ENCODE assay signal across 13 mouse cellular contexts in the genomic region with DNA sequence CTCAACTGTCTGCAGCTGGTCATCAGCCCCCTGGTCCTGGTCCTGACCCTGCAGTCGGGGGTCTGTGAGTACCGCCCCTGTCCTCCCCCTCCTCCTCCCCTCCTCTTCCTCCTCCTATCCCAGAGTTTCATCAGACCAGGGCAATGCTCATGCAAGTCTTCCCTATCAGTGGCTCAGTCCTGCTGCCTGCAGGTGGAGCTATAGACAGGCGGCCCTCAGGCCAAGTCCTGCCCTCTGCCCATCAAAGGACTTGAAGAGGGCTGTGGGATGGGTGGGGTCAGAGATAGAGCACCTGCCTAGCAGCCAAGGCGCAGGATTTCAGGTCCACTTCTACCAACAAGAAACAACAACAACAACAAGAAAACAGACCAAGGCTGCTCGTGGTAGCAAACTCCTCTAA. TPM values are rescaled to one million over a fixed set of nuclear protein-coding genes. Genes with fewer than 3 reads are reported as not detected.
DNase-seq lines count a peak whose midpoint lies in the region; ATAC-seq and TF ChIP-seq lines count a peak whose summit lies in the region.
"Had no signal": no experiment of that assay in that cellular context is flagged by ENCODE, and none has a peak within 500 bp of the region (broad histone marks: within the 10 kb centered on the region; RNA-seq: fewer than 3 reads in every experiment).

No protein-coding gene starts in this region.

- peaks cover 16% of the 10 kb centered on the region; the same call in 1 of the 2 replicates for H3K36me3 ChIP-seq in lung, postnatal 0 days (ENCODE audit: insufficient read depth, low read length)
- H3K36me3 ChIP-seq in intestine, embryonic 15.5 days: peaks cover 4% of the 10 kb centered on the region; the same call in 1 of the 2 replicates

- TF ChIP-seq POLR2A in cerebellum, adult 2 months (IDR thresholded peaks at IDR 0.05; ENCODE audit: borderline replicate concordance, insufficient read depth, low read length): no peak

- no peaks in the 10 kb centered on the region for H3K27me3 ChIP-seq in cerebellum, adult 2 months (ENCODE audit: control insufficient read depth, insufficient read depth, low read length)
- H3K27me3 ChIP-seq in lung, postnatal 0 days (replicated peaks; ENCODE audit: insufficient read depth, low read length): no peaks in the 10 kb centered on the region
- H3K27me3 ChIP-seq in intestine, embryonic 15.5 days (replicated peaks): no peaks in the 10 kb centered on the region

- TF ChIP-seq CTCF in cerebellum, adult 2 months (IDR thresholded peaks at IDR 0.05; ENCODE audit: borderline replicate concordance, insufficient read depth, low read depth, low read length): peak; percentile 57; the same call in 1 of the 2 replicates
- TF ChIP-seq CTCF in lung, postnatal 0 days (IDR thresholded peaks at IDR 0.05): peak; percentile 67

- no peak overlapping the region for H3K4me2 ChIP-seq in lung, postnatal 0 days (replicated peaks; ENCODE audit: low read depth, low read length)
- no peak overlapping the region for H3K4me2 ChIP-seq in intestine, embryonic 15.5 days (replicated peaks)
- H3K4me2 ChIP-seq: midbrain, embryonic 11.5 days had no signal

- no peak for TF ChIP-seq EP300 in lung, postnatal 0 days (IDR thresholded peaks at IDR 0.05)

- ATAC-seq in lung, postnatal 0 days: peak; percentile 49
- peak; percentile 61; the same call in 1 of the 2 replicates for ATAC-seq in intestine, embryonic 15.5 days

- H3K4me3 ChIP-seq in cerebellum, adult 2 months (replicated peaks; ENCODE audit: insufficient read depth, low read depth, low read length): no peak overlapping the region
- H3K4me3 ChIP-seq in lung, postnatal 0 days (ENCODE audit: low read depth, low read length): no peak overlapping the region
- no peak overlapping the region for H3K4me3 ChIP-seq in intestine, embryonic 15.5 days (replicated peaks)

- H3K4me1 ChIP-seq in cerebellum, adult 2 months (ENCODE audit: control insufficient read depth, insufficient read depth, low read length): no peaks in the 10 kb centered on the region
- H3K4me1 ChIP-seq in lung, postnatal 0 days (ENCODE audit: insufficient read depth, low read depth, low read length): no peaks in the 10 kb centered on the region
- H3K4me1 ChIP-seq in intestine, embryonic 15.5 days (replicated peaks): no peaks in the 10 kb centered on the region

- 47% methylated on average over 5 of the region's 5 CpGs for WGBS in cerebellum, adult 2 months
- WGBS in lung, postnatal 0 days: 41% methylated on average over 5 of the region's 5 CpGs
- WGBS in intestine, embryonic 15.5 days: 35% methylated on average over 5 of the region's 5 CpGs

- H3K9me3 ChIP-seq in lung, postnatal 0 days (ENCODE audit: low read length): no peaks in the 10 kb centered on the region
- no peaks in the 10 kb centered on the region for H3K9me3 ChIP-seq in intestine, embryonic 15.5 days

- H3K27ac ChIP-seq in cerebellum, adult 2 months (ENCODE audit: insufficient read depth, low read length): no peak overlapping the region
- no peak overlapping the region for H3K27ac ChIP-seq in lung, postnatal 0 days (ENCODE audit: low read length)
- no peak overlapping the region for H3K27ac ChIP-seq in intestine, embryonic 15.5 days

- DNase-seq in cerebellum, adult 2 months: no peak
- no peak for DNase-seq in cerebellum, adult 11-12 months
- no peak for DNase-seq in lung, postnatal 0 days (ENCODE audit: low spot score)
- DNase-seq in lung, postnatal 14 days: no peak
- DNase-seq in retina, postnatal 1 day: peak; percentile 55
- DNase-seq in urinary bladder, postnatal 10 days (ENCODE audit: low spot score): no peak
- no peak for DNase-seq in gastrocnemius, postnatal 4 days (ENCODE audit: low spot score in 2 of 2)

- no peak overlapping the region for H3K9ac ChIP-seq in lung, postnatal 0 days (replicated peaks; ENCODE audit: low read depth)
- H3K9ac ChIP-seq in intestine, embryonic 15.5 days: no peak overlapping the region

RNA-seq across cellular contexts. Expression of gene Slc8b1, which starts 14.8 kb away (rescaled TPM):
- polyA plus RNA-seq in cerebellum, adult 2 months (2012; rRNA removed): 8.2 TPM in 2 replicates
- polyA plus RNA-seq in lung, postnatal 0 days (2015; fragmentation: Nextera tagmentation; extraction: Ambion mirVana): 12.1 and 14.7 TPM in 2 replicates
- 6.2 and 6.6 TPM in 2 replicates for polyA plus RNA-seq in intestine, embryonic 15.5 days (2015; fragmentation: Nextera tagmentation; extraction: Ambion mirVana)
- 10 to 100 TPM; 22.7 to 30.9 TPM for total RNA-seq in gastrocnemius, postnatal 4 days (2021)

RNA-seq across cellular contexts. Expression of gene Plbd2, which starts 22.3 kb away (rescaled TPM):
- 49.0 and 53.5 TPM in 2 replicates for polyA plus RNA-seq in cerebellum, adult 2 months (2012; rRNA removed)
- polyA plus RNA-seq in lung, postnatal 0 days (2015; fragmentation: Nextera tagmentation; extraction: Ambion mirVana): 63.1 and 69.2 TPM in 2 replicates
- 49.8 and 50.2 TPM in 2 replicates for polyA plus RNA-seq in intestine, embryonic 15.5 days (2015; fragmentation: Nextera tagmentation; extraction: Ambion mirVana)
- total RNA-seq in gastrocnemius, postnatal 4 days (2021): 10 to 100 TPM; 43.7 to 49.7 TPM

RNA-seq across cellular contexts. Expression of gene Sds, which starts 49.4 kb away (rescaled TPM):
- polyA plus RNA-seq in cerebellum, adult 2 months (2012; rRNA removed): 0.36 and 0.52 TPM in 2 replicates
- polyA plus RNA-seq in lung, postnatal 0 days (2015; fragmentation: Nextera tagmentation; extraction: Ambion mirVana): not detected in 2 replicates
- polyA plus RNA-seq in intestine, embryonic 15.5 days (2015; fragmentation: Nextera tagmentation; extraction: Ambion mirVana): not detected in 2 replicates
- not detected for total RNA-seq in gastrocnemius, postnatal 4 days (2021)
- total RNA-seq: hematopoietic stem cell, adult 5-6 weeks had no signal
- polyA plus RNA-seq: embryonic facial prominence, embryonic 11.5 days; large intestine, adult 2 months; limb, embryonic 11.5 days; midbrain, embryonic 11.5 days had no signal

RNA-seq across cellular contexts. Expression of gene Sdsl, which starts 53.1 kb away (rescaled TPM):
- 13.6 and 16.7 TPM in 2 replicates for polyA plus RNA-seq in cerebellum, adult 2 months (2012; rRNA removed)
- 1.7 and 1.8 TPM in 2 replicates for polyA plus RNA-seq in lung, postnatal 0 days (2015; fragmentation: Nextera tagmentation; extraction: Ambion mirVana)
- 14.0 and 18.0 TPM in 2 replicates for polyA plus RNA-seq in intestine, embryonic 15.5 days (2015; fragmentation: Nextera tagmentation; extraction: Ambion mirVana)
- total RNA-seq in gastrocnemius, postnatal 4 days (2021): under 1 TPM; 0.32 to 0.73 TPM
